Comparison of ENCODE assay signal across 23 mouse cellular contexts in genomic region chr11:31524708-31525107, GRCm38 (mm10).
"Had no signal": no experiment of that assay in that cellular context is flagged by ENCODE, and none has a peak within 500 bp of the region (broad histone marks: within the 10 kb centered on the region; RNA-seq: fewer than 3 reads in every experiment).

No protein-coding gene starts in this region.

- H3K9me3 ChIP-seq: kidney, embryonic 15.5 days; limb, embryonic 12.5 days; limb, embryonic 15.5 days; liver, embryonic 12.5 days; liver, embryonic 15.5 days; lung, embryonic 15.5 days; megakaryocyte, embryonic 14.5 days; midbrain, embryonic 10.5 days; midbrain, embryonic 13.5 days; neural tube, embryonic 12.5 days; neural tube, embryonic 15.5 days had no signal

- H3K4me3 ChIP-seq: kidney, embryonic 15.5 days; limb, embryonic 12.5 days; limb, embryonic 15.5 days; liver, embryonic 12.5 days; liver, embryonic 15.5 days; lung, embryonic 15.5 days; megakaryocyte, embryonic 14.5 days; midbrain, embryonic 10.5 days; midbrain, embryonic 13.5 days; neural tube, embryonic 12.5 days; neural tube, embryonic 15.5 days had no signal

- H3K27me3 ChIP-seq: kidney, embryonic 15.5 days; limb, embryonic 12.5 days; limb, embryonic 15.5 days; liver, embryonic 12.5 days; liver, embryonic 15.5 days; lung, embryonic 15.5 days; midbrain, embryonic 13.5 days; neural tube, embryonic 12.5 days; neural tube, embryonic 15.5 days had no signal

- H3K36me3 ChIP-seq: kidney, embryonic 15.5 days; limb, embryonic 12.5 days; limb, embryonic 15.5 days; liver, embryonic 12.5 days; liver, embryonic 15.5 days; lung, embryonic 15.5 days; midbrain, embryonic 10.5 days; midbrain, embryonic 13.5 days; neural tube, embryonic 12.5 days; neural tube, embryonic 15.5 days had no signal

- H3K9ac ChIP-seq: kidney, embryonic 15.5 days; limb, embryonic 12.5 days; limb, embryonic 15.5 days; liver, embryonic 12.5 days; liver, embryonic 15.5 days; lung, embryonic 15.5 days; midbrain, embryonic 13.5 days; neural tube, embryonic 12.5 days; neural tube, embryonic 15.5 days had no signal

- DNase-seq: kidney, adult 11 months; kidney, adult 8-10 months; kidney, postnatal 10 days; kidney, postnatal 36 days; lung, postnatal 36 days; right cerebral cortex, adult 18-20 months; right cerebral cortex, postnatal 14 days; right cerebral cortex, postnatal 4 days; thymus, adult 2 months; thymus, postnatal 14 days; thymus, postnatal 4 days had no signal

- H3K27ac ChIP-seq: kidney, embryonic 15.5 days; limb, embryonic 12.5 days; limb, embryonic 15.5 days; liver, embryonic 12.5 days; liver, embryonic 15.5 days; lung, embryonic 15.5 days; midbrain, embryonic 10.5 days; midbrain, embryonic 13.5 days; neural tube, embryonic 12.5 days; neural tube, embryonic 15.5 days; stomach, postnatal 0 days had no signal

- H3K4me2 ChIP-seq: kidney, embryonic 15.5 days; limb, embryonic 12.5 days; limb, embryonic 15.5 days; liver, embryonic 12.5 days; liver, embryonic 15.5 days; lung, embryonic 15.5 days; midbrain, embryonic 13.5 days; neural tube, embryonic 12.5 days; neural tube, embryonic 15.5 days had no signal

- ATAC-seq: liver, embryonic 12.5 days; midbrain, embryonic 13.5 days had no signal

- H3K4me1 ChIP-seq: kidney, embryonic 15.5 days; limb, embryonic 12.5 days; limb, embryonic 15.5 days; liver, embryonic 12.5 days; liver, embryonic 15.5 days; megakaryocyte, embryonic 14.5 days; midbrain, embryonic 10.5 days; midbrain, embryonic 13.5 days; neural tube, embryonic 12.5 days; neural tube, embryonic 15.5 days had no signal
